Mouse (Mus musculus) hindbrain, embryonic 12.5 days (tissue): ENCODE data around the gene Kpna7. TPM values are rescaled to one million over a fixed set of nuclear protein-coding genes. Genes with fewer than 3 reads are reported as not detected.

Experiments used
- ATAC-seq: fragments of 200-750 bp; cut with Nextera tagmentation; 2 replicates; pipeline ENCODE4 v1.8.0; 2017; ENCODE audit warnings: moderate TSS enrichment; ENCODE audit not compliant: low FRiP score
- H3K27ac ChIP-seq: fragments of 300-500 bp; sonication (generic); 2 replicates; pipeline ENCODE4 v1.5.1; 2016; ENCODE audit warnings: mild to moderate bottlenecking
- H3K27me3 ChIP-seq: fragments of 300-500 bp; sonication (generic); 2 replicates; pipeline ENCODE4 v1.6.1; 2016; ENCODE audit warnings: mild to moderate bottlenecking
- H3K36me3 ChIP-seq: fragments of 300-500 bp; sonication (generic); 2 replicates; pipeline ENCODE4 v1.6.1; 2016; ENCODE audit warnings: mild to moderate bottlenecking
- H3K4me1 ChIP-seq: fragments of 300-500 bp; sonication (generic); 2 replicates; pipeline ENCODE4 v1.6.1; 2016
- H3K4me2 ChIP-seq: fragments of 300-500 bp; sonication (generic); replicated peaks from 2 replicates; pipeline ENCODE4 v1.6.1; 2016; ENCODE audit warnings: mild to moderate bottlenecking
- H3K4me3 ChIP-seq: fragments of 300-500 bp; sonication (generic); 2 replicates; pipeline ENCODE4 v1.5.1; 2016; ENCODE audit warnings: mild to moderate bottlenecking
- H3K9ac ChIP-seq: fragments of 300-500 bp; sonication (generic); 2 replicates; pipeline ENCODE4 v1.6.1; 2016; ENCODE audit warnings: mild to moderate bottlenecking, moderate library complexity
- H3K9me3 ChIP-seq: fragments of 300-500 bp; sonication (generic); replicated peaks from 2 replicates; pipeline ENCODE4 v1.6.1; 2016; ENCODE audit warnings: mild to moderate bottlenecking
- WGBS: fragments of 180-500 bp; shearing (Covaris S2); methylation state at CpG from one replicate; pipeline ENCODE4 v1.1.7; 2016; 5-methylcytosine and 5-hydroxymethylcytosine counted together
- polyA plus RNA-seq: library from polyadenylated mRNA; unstranded; fragments of >200 nt; fragmentation: Nextera tagmentation; extraction: Ambion mirVana; gene quantifications from 2 replicates; pipeline ENCODE4 v1.2.1, GENCODE M21; 2016

Kpna7 gene
- polyA plus RNA-seq, 1 experiment from 2014 or later: not detected

DNA sequence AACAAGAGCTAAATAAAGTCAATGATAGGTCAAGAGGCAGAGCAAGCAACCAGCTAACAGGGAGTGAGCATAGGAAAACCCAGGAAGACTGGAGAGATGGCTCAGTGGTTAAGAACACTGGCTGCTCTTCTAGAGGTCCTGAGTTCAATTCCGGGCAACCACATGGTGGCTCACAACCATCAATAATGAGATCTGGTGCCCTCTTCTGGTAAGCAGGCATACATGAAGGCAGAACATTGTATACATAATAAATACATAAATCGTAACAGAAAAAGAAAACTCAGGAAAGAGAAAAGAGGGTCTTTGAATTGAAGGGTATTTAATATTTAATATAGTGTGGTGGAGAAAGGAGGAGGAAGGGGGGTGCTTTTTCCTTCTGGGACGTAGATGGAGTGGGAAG is 112.6 kb downstream of the Kpna7 start:
- Histone ChIP-seq H3K9me3 (no peaks in the 10 kb centered on the region), H3K4me1 (0 out of 2 replicates have a peak, but pooled peaks cover 6% of the 10 kb centered on the region), H3K4me2 (no peak overlapping the region), H3K36me3 (no peaks in the 10 kb centered on the region), H3K27ac (no peak overlapping the region), H3K27me3 (peaks cover 8% of the 10 kb centered on the region), H3K9ac (no peak overlapping the region), H3K4me3 (no peak overlapping the region)
- 91% methylated on average over 3 of the region's 3 CpGs for WGBS
- no peak for ATAC-seq

DNA sequence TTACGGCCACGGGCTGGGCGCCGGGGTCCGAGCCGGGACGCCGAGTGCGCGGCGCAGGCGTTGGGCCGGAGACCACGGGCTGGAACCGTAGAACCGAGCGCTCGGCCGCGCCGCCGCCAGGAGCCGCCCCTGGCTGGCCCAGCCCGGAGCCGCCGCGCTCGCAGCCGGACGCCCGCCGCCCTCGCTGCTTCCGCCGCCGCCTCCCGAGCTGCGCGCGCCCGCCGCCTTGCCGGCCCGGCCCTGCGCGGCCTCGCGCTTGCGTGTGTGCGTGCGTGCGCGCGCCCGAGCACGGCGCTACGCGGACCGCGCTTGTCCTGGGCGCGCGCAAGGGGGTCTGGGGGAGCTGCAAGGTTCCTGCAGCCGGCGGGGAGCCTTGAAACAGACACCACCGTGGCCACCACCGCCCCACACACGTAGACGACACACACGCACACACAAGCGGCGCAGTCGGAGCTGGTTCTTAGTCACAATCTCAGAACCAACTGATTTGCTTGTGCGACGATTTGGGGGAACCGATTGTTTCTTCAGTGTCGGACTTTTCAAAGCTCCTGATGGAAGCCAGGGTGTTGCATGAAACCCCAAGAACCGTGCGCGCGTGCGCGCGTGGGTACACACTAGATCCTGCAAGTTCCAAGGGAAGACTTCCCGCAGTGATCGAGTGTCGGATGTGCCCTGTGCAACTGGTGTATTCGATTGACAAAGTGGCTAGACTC is 118.0 kb downstream of the Kpna7 start, which contains the start of gene Smurf1:
Gene Smurf1 (minus strand): TSS at position 209 of the 713 bp plus-strand sequence.
- Histone ChIP-seq H3K27ac (peak within 1 kb of the TSS; percentile 92), H3K9ac (peak within 1 kb of the TSS; percentile 95), H3K27me3 (peaks cover 8% of the 10 kb centered on the region), H3K9me3 (no peaks in the 10 kb centered on the region), H3K4me3 (peak within 1 kb of the TSS; percentile 87), H3K36me3 (no peaks in the 10 kb centered on the region), H3K4me1 (peaks cover 36% of the 10 kb centered on the region), H3K4me2 (peak within 1 kb of the TSS; percentile 81)
- ATAC-seq: peak; percentile 72
- WGBS: under 1% methylated on average over 53 of the region's 89 CpGs

DNA sequence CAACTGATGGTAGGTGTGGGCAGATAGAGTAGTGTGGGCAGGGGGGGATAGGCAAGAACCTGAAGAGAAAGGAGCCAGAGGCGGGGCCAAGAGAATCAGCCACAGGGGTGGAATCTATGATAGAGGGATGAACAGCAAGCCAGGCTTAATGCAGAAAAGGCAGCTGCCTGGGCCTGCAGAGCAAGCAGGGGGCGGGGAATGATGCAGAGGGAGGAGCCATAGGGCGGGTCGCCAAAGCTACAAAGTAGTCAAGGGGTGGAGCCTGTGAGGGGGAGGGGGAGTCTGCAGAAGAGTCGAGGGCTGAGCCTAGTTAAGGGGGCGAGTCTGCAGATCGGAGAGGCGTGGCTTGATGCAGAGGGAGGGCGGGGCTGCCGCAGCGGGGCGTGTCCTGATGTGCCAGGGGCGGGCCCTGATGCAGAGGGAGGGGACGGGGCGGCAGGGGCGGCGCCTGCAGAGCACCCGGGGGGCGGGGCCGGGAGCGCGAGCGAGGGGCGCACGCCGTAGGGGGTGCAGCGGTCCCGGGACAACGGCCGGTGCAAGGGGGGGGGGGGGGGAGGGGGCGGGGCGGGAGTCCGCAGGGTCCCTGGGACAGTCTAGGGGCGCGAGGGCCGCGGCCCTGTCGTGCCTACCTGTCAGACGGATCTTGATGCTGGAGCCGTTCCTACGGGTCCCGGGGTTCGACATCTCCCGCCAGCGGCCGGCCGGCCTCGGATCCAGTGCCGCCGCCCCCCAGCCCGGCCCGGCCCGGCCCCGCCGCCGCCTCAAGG is 118.8 kb downstream of the Kpna7 start:
- Histone ChIP-seq H3K4me2 (peak overlapping the region; percentile 81), H3K9me3 (no peaks in the 10 kb centered on the region), H3K4me1 (peaks cover 40% of the 10 kb centered on the region), H3K36me3 (no peaks in the 10 kb centered on the region), H3K4me3 (peak overlapping the region; percentile 87), H3K9ac (peak overlapping the region; percentile 95), H3K27ac (peak overlapping the region; percentile 92), H3K27me3 (peaks cover 8% of the 10 kb centered on the region)
- under 1% methylated on average over 21 of the region's 56 CpGs for WGBS
- ATAC-seq: peak; percentile 83

DNA sequence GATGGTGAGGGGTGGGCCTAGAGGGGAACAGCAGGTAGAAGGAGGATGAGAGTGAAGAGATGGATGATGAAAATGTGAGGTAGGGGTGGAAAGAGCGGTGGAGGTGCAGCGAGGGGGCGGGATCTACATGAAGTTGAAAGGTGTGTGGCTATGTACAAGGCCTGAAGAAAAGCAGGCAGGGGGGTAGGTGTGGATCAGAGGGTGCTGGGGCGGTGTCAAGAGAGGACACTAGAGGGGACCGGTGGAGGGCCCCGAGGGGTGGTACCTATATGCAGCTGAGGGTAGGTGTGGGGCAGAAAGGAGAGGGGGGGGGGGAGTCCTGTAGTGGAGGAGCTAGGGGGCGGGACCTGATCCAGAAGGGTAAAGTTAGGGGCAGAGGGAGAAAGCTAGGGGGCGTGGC is 119.4 kb downstream of the Kpna7 start:
- H3K36me3 ChIP-seq: no peaks in the 10 kb centered on the region
- no peaks in the 10 kb centered on the region for H3K9me3 ChIP-seq
- peak overlapping the region; percentile 87 for H3K4me3 ChIP-seq
- 34% methylated on average over 7 of the region's 8 CpGs for WGBS
- ATAC-seq: peak; percentile 61
- H3K27me3 ChIP-seq: peaks cover 8% of the 10 kb centered on the region
- no peak overlapping the region for H3K9ac ChIP-seq
- peak overlapping the region; percentile 81 for H3K4me2 ChIP-seq
- H3K27ac ChIP-seq: peak overlapping the region; percentile 53; the same call in 1 of the 2 replicates
- H3K4me1 ChIP-seq: peaks cover 40% of the 10 kb centered on the region

DNA sequence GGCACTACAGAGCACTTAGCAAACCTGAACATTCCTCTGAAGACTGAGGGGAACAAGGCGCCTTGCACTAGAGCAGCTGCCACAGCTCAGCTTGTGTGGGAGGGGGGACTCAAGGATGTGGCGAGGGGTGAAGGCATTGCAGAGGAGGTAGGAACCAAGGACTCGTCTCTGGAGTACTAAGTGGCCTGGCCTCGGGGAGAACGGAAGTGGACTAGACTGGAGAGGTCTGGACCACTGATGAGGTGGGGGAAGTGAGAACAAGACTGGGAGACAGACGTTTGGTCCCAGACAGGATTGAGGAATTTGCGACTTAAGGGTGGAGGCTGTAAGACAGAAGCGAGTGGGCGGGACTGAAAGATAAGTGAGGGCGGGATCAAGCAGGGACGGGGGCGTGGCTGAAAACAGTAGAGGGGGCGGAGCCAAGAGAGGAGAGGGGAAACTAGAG is 120.0 kb downstream of the Kpna7 start:
- Histone ChIP-seq H3K4me1 (peaks cover 40% of the 10 kb centered on the region), H3K36me3 (no peaks in the 10 kb centered on the region), H3K27ac (0 out of 2 replicates have a peak overlapping the region, but pooled peaks have one; percentile 19), H3K9me3 (no peaks in the 10 kb centered on the region), H3K4me2 (peak overlapping the region; percentile 81), H3K4me3 (peak overlapping the region; percentile 5; the same call in 1 of the 2 replicates), H3K27me3 (peaks cover 8% of the 10 kb centered on the region), H3K9ac (peak overlapping the region; percentile 15; the same call in 1 of the 2 replicates)
- WGBS: 13% methylated on average over 13 of the region's 13 CpGs
- ATAC-seq: 0 out of 2 replicates have a peak, but pooled peaks have one; percentile 14

DNA sequence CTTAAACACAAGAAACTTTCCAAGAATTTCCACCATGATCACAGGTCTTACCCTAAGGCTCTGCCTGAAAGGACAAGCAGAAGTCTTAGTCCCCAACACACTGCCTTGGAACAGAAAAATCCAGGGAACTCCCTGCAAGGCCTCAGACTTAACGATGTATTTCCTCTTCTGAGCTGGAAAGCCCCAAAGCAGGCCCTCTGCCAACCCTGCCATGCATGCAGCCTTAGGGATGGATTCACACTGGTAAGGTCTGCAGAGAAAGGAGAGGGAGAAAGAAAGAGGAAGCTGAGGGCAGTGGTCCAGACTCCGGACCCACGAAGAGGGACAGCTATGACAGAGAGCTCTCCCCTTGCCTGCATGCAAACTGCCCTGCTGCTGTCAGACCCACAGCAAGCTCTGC is 120.4 kb downstream of the Kpna7 start:
- H3K27ac ChIP-seq: 0 out of 2 replicates have a peak overlapping the region, but pooled peaks have one; percentile 19
- H3K4me2 ChIP-seq: peak overlapping the region; percentile 81
- peak overlapping the region; percentile 15; the same call in 1 of the 2 replicates for H3K9ac ChIP-seq
- H3K36me3 ChIP-seq: no peaks in the 10 kb centered on the region
- peaks cover 8% of the 10 kb centered on the region for H3K27me3 ChIP-seq
- H3K9me3 ChIP-seq: no peaks in the 10 kb centered on the region
- 64% methylated on average over 3 of the region's 3 CpGs for WGBS
- H3K4me3 ChIP-seq: peak overlapping the region; percentile 5; the same call in 1 of the 2 replicates
- peaks cover 43% of the 10 kb centered on the region for H3K4me1 ChIP-seq
- ATAC-seq: no peak

DNA sequence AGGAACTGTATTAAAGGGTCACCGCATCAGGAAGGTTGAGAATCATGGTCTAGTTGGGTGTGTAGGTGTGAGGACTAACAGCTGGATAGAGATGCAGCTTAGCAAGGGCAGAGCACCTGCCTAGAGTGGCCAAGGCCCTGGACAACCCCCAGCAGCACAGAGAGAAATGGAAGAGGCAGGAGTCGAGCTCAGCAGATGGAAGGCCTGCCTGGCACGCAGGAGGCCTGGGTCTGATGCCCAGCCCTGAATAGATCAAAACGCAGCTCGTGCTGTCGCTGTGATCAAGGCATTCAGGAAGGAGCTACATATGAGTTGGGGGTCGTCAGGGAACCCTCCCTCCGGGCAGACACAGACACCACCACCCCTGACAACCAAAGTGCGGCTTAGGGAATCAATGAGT is 125.6 kb downstream of the Kpna7 start:
- H3K36me3 ChIP-seq: no peaks in the 10 kb centered on the region
- H3K27me3 ChIP-seq: no peaks in the 10 kb centered on the region
- no peak overlapping the region for H3K9ac ChIP-seq

DNA sequence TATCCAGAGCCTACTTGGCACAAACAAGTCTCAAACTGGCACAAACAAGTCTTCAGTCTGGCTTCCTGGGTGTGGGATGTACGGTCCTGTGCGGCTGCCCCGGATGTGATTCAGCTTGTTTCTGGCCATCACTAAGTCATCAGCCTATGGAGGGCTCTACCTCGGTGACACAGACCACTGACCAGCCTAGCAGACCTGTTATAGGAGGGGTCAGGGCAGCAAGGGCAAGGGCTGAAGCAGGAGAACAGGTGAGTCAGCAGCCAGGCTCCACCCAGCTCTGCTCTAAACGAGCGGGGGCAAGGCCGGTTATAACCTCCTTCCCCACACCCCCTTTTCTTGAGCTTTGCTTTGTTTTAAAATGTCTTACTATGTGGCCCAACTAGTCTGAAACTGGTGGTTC is 129.4 kb downstream of the Kpna7 start:
- Histone ChIP-seq H3K4me3 (no peak overlapping the region), H3K27me3 (no peaks in the 10 kb centered on the region), H3K36me3 (no peaks in the 10 kb centered on the region), H3K27ac (no peak overlapping the region), H3K4me1 (peaks cover 19% of the 10 kb centered on the region; the same call in 1 of the 2 replicates), H3K9me3 (no peaks in the 10 kb centered on the region), H3K4me2 (no peak overlapping the region), H3K9ac (no peak overlapping the region)
- no peak for ATAC-seq
- WGBS: 93% methylated on average over 7 of the region's 7 CpGs

More for the DNA sequence above, 125.6 kb downstream of the Kpna7 start:
- WGBS: 86% methylated on average over 9 of the region's 9 CpGs
- no peak overlapping the region for H3K4me3 ChIP-seq
- H3K9me3 ChIP-seq: no peaks in the 10 kb centered on the region
- H3K27ac ChIP-seq: no peak overlapping the region
- no peak for ATAC-seq
- H3K4me1 ChIP-seq: peaks cover 26% of the 10 kb centered on the region
- no peak overlapping the region for H3K4me2 ChIP-seq

DNA sequence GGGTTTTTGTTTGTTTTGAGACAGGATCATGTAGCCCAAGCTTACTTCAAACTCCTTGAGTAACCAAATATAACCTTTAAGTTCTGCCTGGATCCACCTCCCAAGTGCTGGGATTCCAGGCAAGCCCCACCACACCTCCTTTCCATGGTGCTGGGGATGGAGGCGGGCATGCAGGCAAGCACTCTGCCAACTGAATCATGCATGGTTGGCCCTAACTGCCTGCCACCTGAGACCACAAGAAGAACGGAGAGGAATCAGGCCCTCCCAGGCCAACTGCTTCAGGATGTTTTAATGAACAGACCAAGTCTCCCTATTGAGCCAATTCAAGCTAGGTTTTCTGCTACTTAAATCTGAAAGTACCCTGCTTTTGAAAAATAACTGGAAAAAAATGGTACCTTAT is 131.2 kb downstream of the Kpna7 start:
- Histone ChIP-seq H3K4me3 (no peak overlapping the region), H3K4me1 (peaks cover 18% of the 10 kb centered on the region; the same call in 1 of the 2 replicates), H3K36me3 (no peaks in the 10 kb centered on the region), H3K9ac (no peak overlapping the region), H3K27ac (no peak overlapping the region), H3K4me2 (no peak overlapping the region), H3K9me3 (no peaks in the 10 kb centered on the region), H3K27me3 (no peaks in the 10 kb centered on the region)
- ATAC-seq: no peak
- 86% methylated on average over 2 of the region's 2 CpGs for WGBS

DNA sequence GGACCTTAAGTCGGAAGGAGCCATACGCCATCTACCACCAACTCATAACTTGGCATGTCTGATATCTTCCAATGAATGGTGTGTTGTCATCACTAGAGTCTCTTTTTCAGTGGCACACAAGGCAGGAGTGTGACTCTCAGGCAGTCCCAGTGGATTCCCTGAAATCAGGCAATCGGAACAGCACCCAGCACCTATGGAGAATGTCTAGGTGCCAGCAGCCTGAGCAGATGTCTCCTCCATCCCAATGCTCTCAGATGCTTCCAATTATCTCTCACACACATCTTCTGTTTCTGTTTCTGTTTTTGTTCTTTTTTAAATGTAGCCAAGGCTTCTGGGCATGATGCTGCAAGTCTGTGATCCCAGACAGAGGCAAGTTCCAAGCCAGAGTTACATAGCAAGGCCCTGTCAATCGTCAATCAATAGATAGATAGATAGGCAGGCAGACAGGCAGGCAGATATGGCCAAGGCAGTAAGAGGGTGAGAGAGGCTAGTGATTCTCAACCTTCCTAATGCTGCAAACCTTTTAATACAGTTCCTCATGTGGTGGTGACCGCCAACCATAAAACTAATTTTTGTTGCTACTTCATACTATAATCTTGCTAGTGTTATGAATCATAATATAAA is 133.3 kb downstream of the Kpna7 start:
- Histone ChIP-seq H3K4me1 (peaks cover 21% of the 10 kb centered on the region; the same call in 1 of the 2 replicates), H3K4me2 (no peak overlapping the region), H3K4me3 (no peak overlapping the region), H3K27me3 (no peaks in the 10 kb centered on the region), H3K27ac (no peak overlapping the region), H3K9me3 (no peaks in the 10 kb centered on the region), H3K9ac (no peak overlapping the region), H3K36me3 (no peaks in the 10 kb centered on the region)
- no peak for ATAC-seq
- WGBS: 98% methylated on average over 5 of the region's 5 CpGs

DNA sequence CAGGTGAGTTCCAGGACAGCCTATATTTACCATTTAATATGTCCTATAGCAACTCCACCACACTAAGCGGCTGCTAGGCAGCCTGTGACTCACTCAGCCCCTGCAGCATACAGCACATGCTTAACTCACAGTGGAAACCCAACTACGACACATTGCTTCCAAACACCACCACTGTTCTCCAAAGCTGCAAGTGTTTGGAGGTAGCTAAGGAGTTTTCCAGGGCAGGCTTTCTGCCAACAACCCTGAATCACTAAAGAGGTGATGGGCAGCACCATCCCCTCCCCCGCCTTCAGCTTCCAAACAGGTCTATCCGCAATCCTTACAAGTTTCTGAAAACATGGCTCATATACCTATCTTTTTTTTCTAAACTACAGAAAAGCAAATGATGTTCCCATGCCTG is 134.0 kb downstream of the Kpna7 start:
- Histone ChIP-seq H3K4me3 (no peak overlapping the region), H3K27me3 (no peaks in the 10 kb centered on the region), H3K36me3 (no peaks in the 10 kb centered on the region), H3K4me1 (peaks cover 21% of the 10 kb centered on the region; the same call in 1 of the 2 replicates), H3K9ac (no peak overlapping the region), H3K27ac (no peak overlapping the region), H3K9me3 (no peaks in the 10 kb centered on the region), H3K4me2 (no peak overlapping the region)
- no peak for ATAC-seq
- WGBS: 85% methylated on average over 4 of the region's 4 CpGs

DNA sequence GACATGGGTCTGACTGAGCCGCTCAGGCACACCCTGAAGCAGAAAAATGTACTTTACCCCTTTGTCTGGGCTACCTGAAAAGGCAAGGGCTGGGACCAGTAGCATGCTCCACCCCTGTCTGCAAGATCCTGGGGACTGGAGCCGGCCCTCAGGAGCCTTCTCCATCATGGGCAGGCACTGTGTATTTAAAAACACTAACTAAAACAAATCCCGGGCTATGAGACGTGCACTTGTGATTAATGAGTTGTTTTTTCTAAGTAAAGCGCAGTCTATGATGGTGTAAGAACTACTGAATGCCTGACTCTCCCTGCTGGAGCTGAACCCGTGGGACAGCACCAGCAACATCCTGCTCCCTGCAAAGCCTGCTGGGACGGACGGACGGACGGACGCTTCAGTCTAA is 135.4 kb downstream of the Kpna7 start:
- Histone ChIP-seq H3K9ac (no peak overlapping the region), H3K4me3 (no peak overlapping the region), H3K4me2 (no peak overlapping the region), H3K27ac (no peak overlapping the region), H3K9me3 (no peaks in the 10 kb centered on the region), H3K36me3 (no peaks in the 10 kb centered on the region), H3K27me3 (no peaks in the 10 kb centered on the region), H3K4me1 (peaks cover 16% of the 10 kb centered on the region; the same call in 1 of the 2 replicates)
- WGBS: 70% methylated on average over 11 of the region's 11 CpGs
- no peak for ATAC-seq
